Mouse (Mus musculus): ENCODE results near the gene Mdfi.

DNA sequence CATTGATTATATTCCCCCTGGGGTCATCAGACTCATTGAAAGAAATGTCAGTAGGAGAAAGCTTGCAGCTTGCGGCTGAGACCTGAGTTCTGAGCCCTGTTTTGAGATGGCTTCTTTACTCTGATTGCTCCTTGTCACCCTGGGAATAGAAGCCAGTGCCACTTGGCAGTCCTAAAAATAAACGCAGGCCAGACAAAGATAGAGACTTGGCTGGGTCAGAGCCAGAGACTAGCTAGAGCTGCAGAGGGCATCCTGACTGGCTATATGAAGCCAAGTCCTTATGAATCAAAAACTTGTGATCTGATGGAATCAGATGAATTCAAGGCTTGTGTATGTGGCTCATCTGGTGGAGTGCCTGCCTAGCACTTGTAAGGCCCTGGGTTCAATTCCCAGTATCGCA lies 15.5 kb upstream of the Mdfi start:
- TF ChIP-seq CTCF (IDR thresholded peaks at IDR 0.05; ENCODE audit: low read depth) = no peak
- TF ChIP-seq EP300 (IDR thresholded peaks at IDR 0.05; ENCODE audit: low read depth) = no peak
